Mouse (Mus musculus): ENCODE measurements around the gene Zfp980.
"Not testable (repeated sequence)": the region's sequence is repeated elsewhere in the genome, so short reads cannot be mapped to it uniquely, and the experiment has no call there.

GRCm38 (mm10) chr4:145682021-145682420 is 11.5 kb downstream of the Zfp980 start:
- not testable (repeated sequence) for TF ChIP-seq EP300 (IDR thresholded peaks at IDR 0.05; ENCODE audit: low read length); CHD1 (IDR thresholded peaks at IDR 0.05; ENCODE audit: low read depth, low read length); CTCF (conservative IDR thresholded peaks at IDR 0.05 in 1 of 2, IDR thresholded peaks at IDR 0.05 in 1 of 2; ENCODE audit: low read depth in 2 of 2, low read length in 2 of 2); CHD2 (IDR thresholded peaks at IDR 0.05; ENCODE audit: low read length); ZMIZ1 (IDR thresholded peaks at IDR 0.05; ENCODE audit: low read depth, low read length); MAX (IDR thresholded peaks at IDR 0.05; ENCODE audit: low read length)

Measured in CH12.LX (cell line).